Mouse (Mus musculus) left cerebral cortex, postnatal 36 days (tissue): ENCODE measurements around the gene Cd200. TPM values are rescaled to one million over a fixed set of nuclear protein-coding genes. Genes with fewer than 3 reads are reported as not detected.
"Not testable (repeated sequence)": the region's sequence is repeated elsewhere in the genome, so short reads cannot be mapped to it uniquely, and the experiment has no call there.

Experiments
- DNase-seq, 2 experiments: peaks; one replicate each; pipeline ENCODE4 v3.0.0; 2021 to 2022; ENCODE audit warnings: low spot score in 2 of 2, mixed read lengths in 1 of 2
- intact Hi-C: fragments of 180-260 bp; cut with DNase I; formaldehyde crosslinking; loops from one replicate; pipeline ENCODE4 v1.15.1; 2025
- total RNA-seq, 2 experiments: library from RNA; stranded (reverse); gene quantifications; 2 replicates each; pipeline ENCODE4 v1.2.3; 2021

Gene Cd200
- total RNA-seq, 2 experiments from 2014 or later = 113 to 116 TPM

DNA sequence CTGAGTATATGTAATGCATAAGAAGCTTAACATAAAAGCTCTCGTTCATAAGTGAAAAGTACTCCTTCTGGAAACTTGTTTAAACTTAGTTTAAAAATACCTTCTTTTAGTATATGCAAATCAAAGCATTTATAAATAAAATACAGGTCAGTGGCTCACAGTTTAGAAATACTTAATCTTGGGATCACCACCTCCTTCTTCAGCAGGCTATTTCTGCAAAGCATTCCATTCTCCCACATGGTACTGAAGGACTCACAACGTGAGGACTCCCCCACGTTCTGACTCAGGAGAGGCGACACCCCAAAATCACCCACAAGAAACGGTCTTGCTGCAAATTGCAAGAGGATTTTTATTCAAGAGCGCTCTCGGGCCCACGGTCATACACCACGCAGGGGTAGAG lies 60.6 kb downstream of the Cd200 start:
- intact Hi-C loops = not testable (repeated sequence)
- DNase-seq = peak in 1 of 2 experiments; percentile 7

DNA sequence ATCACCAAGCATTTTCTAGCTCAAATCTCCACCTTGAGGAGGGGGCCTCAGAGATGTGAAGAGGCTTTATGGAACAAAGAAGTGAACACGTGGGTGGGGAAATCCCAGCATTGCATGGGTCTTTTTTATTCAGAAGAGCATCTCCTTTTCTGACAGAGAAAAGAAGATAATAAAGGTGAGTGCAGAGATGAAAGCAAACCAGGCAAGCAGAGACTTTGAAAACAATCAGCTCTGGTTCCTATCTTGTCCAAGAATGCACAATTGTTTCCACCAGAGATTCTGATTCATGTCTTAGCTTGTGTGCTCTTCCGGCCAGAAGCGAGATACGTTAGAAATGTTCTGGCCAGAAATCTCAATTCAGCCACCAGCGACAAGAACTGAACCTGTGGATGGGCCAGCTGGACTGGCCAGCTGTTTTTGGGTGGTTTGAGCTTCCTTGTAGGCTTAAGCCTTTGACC lies 61.9 kb downstream of the Cd200 start:
- no peak for DNase-seq
- intact Hi-C loops = no loop called here

DNA sequence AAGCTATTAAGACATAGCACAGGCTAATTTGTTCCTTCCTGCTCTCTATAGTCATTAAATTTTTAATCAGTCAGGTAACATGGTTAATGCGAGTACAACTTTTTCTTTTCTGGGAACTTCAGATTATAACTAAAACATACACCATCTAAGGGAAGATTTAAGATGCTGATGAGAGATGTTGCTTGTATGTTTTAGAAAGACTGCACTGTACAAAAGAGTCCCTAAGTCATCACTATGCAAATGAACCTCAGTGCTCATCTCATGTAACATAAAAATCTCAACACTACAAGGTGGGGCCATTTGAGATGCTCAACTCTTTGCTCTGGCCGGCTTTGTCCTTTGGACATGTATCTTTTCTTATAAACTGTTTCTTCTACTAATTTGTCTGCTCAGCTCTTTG lies 62.5 kb downstream of the Cd200 start:
- intact Hi-C loops = no loop called here

DNA sequence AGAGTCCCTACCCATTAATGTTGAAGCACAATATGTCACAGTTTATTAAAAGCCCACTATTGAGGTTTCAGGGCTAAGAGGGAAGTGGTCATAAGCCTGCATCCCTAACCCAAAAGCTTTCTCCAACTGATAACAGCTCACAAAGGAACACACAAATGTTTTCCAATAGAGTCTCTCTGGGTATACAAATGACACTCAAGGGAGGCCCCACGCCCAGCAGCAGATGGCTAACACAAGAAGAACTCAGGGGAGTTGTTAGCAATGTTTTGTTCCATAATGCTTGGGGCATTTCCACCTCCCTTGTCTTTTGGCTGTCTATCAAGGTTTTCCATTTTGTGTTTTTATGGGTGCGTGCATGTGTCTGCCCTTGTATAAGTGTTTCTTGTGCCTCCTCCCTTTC lies 64.0 kb downstream of the Cd200 start:
- intact Hi-C loops = no loop called here

More for the DNA sequence above, 62.5 kb downstream of the Cd200 start:
- DNase-seq = no peak

DNA sequence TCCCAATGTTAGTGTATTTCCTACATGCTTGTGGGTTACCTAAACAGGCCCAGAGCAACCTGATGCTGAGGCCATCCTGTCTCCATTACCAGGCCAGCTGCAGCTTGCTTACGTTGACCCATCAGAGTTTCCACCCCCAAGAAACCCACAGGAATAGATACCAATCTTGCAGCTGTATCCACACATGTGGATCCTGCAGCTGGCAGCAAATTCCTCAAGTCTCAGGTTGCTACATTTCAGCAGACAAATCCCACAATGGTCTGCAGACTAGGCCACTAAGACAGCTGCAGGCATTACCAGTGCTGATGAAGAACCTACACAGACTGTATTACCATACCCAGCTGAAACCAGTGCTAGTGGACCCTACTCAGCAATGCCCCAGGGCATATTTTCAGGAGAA lies 72.4 kb downstream of the Cd200 start:
- intact Hi-C loops = no loop called here

More for the DNA sequence above, 64.0 kb downstream of the Cd200 start:
- no peak for DNase-seq

DNA sequence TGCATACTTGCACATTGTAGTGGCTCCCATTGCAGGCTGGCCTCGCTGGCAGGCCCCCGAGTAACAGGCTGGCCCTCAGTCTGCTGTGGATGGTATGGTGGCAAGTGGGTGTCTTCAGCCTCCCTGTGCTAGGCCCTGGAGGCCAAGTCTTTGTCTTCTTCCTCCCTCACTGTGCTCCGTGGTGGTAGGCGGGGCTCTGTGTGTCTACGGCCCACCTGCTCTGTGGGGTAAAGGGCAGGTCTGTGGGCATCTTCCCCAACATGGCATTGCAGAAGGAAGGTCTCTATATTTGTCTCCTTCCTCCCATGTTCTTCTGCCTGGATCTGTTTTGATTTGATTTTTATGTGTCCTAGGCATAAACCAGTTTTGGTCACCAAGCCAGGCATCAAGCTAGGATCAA lies 74.0 kb downstream of the Cd200 start:
- intact Hi-C loops = no loop called here
- DNase-seq = no peak

More for the DNA sequence above, 72.4 kb downstream of the Cd200 start:
- no peak for DNase-seq

DNA sequence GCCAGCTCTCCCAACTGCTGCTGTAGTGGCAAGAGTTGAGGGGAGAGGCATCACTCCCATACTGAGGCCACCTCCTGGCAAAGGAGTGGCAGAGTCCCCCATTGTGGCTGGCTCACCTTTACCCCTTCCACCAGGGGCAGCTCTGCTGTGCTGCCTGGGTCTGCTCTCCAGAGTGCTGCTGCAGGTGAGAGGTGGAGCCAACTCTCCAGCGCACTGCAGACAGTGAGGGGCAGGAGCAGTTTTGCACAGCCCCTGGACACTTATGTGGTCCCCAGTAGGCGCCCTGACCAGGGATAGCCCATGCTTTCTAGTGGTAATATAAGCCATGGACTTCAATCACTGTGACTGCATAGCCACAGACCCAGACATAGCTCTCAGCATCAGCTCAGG lies 74.5 kb downstream of the Cd200 start:
- intact Hi-C loops = no loop called here
- DNase-seq = no peak

DNA sequence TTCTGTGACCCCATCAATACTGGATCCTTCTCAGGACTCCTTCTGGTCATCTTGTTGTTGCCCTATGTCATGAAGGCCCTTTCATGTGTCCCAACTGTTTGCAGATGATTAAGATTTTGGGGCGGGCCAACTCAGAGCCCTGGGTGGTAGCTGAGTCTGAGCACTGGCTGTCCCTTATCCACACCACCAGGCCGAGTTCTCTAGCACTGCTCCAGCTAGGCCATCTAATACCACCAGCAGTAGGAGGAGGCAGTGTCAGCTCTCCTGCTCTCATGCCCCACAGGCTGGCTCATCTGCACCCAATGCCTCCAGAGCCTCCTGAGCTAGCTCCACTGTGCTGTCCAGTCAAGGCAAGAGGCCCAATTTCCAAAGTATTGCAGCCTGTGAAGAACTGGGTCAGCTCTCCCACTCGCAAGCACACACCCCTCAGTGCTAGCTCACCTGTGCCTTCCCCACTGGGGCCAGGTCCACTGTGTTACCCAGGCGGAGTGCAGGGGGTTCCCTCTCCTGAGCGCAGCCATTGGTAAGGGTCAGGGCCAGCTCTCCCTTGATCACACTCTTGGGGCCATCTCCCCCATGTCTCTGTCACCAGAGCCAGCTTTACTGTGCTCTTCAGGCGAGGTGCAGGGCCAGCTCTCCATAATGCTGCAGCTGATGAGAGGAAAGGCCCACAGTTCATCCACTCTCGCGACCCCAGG lies 75.0 kb downstream of the Cd200 start:
- no peak for DNase-seq
- intact Hi-C loops = no loop called here

DNA sequence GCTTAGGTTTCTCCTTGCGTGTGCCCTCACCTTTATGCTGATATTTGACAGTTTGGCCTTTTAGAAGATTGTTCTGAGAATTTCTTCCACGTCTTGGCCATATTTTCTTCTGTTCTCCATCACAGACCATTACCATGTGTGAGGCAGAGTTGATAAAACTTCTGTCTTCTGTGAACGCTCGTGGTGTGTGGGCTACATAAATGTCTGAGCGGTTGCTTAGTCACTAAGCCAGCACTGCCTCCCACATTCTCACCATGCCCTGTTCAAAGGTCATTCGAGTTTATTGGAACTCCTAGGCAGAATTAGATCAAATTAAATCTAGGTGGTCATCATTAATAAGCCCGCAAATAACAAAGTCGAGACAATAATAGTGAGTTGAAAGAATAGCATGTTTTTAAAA lies 76.3 kb downstream of the Cd200 start:
- DNase-seq = no peak
- intact Hi-C loops = no loop called here

Other genes starting within 250 kb of the Cd200 start
- under 1 TPM; 0.20 to 0.63 TPM for gene Btla, start 184.7 kb downstream of the Cd200 start, total RNA-seq
- gene Gm609, start 83.9 kb upstream of the Cd200 start, total RNA-seq = under 1 TPM; 0.20 to 0.30 TPM
- not detected for gene Gm17783, start 123.0 kb upstream of the Cd200 start, total RNA-seq
- gene Slc9c1, start 126.3 kb upstream of the Cd200 start, total RNA-seq = not detected
- gene Gcsam, start 201.3 kb upstream of the Cd200 start, total RNA-seq = not detected
- under 1 TPM in 1 of 2 experiments, not detected in 1; 0.20 TPM for gene BC016579, start 245.0 kb upstream of the Cd200 start, total RNA-seq